Mouse (Mus musculus) liver, postnatal 0 days (tissue): Measurements from ENCODE around the gene Trappc13. TPM values are rescaled to one million over a fixed set of nuclear protein-coding genes. Genes with fewer than 3 reads are reported as not detected.

ENCODE experiments used
- ATAC-seq: fragments of 200-750 bp; cut with Nextera tagmentation; 2 replicates; pipeline ENCODE4 v1.8.0; 2017; ENCODE audit warnings: mild to moderate bottlenecking, moderate library complexity
- DNase-seq: peaks from one replicate; pipeline ENCODE4 v3.0.0-alpha.2; 2016
- H3K27ac ChIP-seq: fragments of 300-500 bp; sonication (generic); 2 replicates; pipeline ENCODE4 v1.5.1; 2014; ENCODE audit warnings: antibody characterized with exemption, moderate library complexity, mild to moderate bottlenecking, low read depth
- H3K27me3 ChIP-seq: fragments of 300-500 bp; sonication (generic); 2 replicates; pipeline ENCODE4 v1.6.1; 2014; ENCODE audit warnings: low read length, control low read depth, mixed read lengths; ENCODE audit not compliant: insufficient read depth
- H3K36me3 ChIP-seq: fragments of 300-500 bp; sonication (generic); replicated peaks from 2 replicates; pipeline ENCODE4 v1.6.1; 2014; ENCODE audit warnings: mild to moderate bottlenecking, control low read depth, low read length, moderate library complexity, mixed read lengths; ENCODE audit not compliant: insufficient read depth
- H3K4me1 ChIP-seq: fragments of 300-500 bp; sonication (generic); 2 replicates; pipeline ENCODE4 v1.6.1; 2014; ENCODE audit warnings: antibody characterized with exemption, mild to moderate bottlenecking, control low read depth; ENCODE audit not compliant: insufficient read depth
- H3K4me2 ChIP-seq: fragments of 300-500 bp; sonication (generic); 2 replicates; pipeline ENCODE4 v1.6.1; 2014; ENCODE audit warnings: low read depth, mild to moderate bottlenecking, low read length, moderate library complexity, mixed read lengths
- H3K4me3 ChIP-seq: fragments of 300-500 bp; sonication (generic); 2 replicates; pipeline ENCODE4 v1.5.1; 2014; ENCODE audit warnings: low read depth, low read length
- H3K9ac ChIP-seq: fragments of 300-500 bp; sonication (generic); replicated peaks from 2 replicates; pipeline ENCODE4 v1.6.1; 2014; ENCODE audit warnings: mild to moderate bottlenecking, moderate library complexity
- H3K9me3 ChIP-seq: fragments of 300-500 bp; sonication (generic); 2 replicates; pipeline ENCODE4 v1.6.1; 2016; ENCODE audit warnings: mild to moderate bottlenecking, control low read depth, low read length, mixed read lengths
- CTCF ChIP-seq: sonication (generic); IDR thresholded peaks from 2 replicates; pipeline ENCODE4 v1.5.1; 2016; ENCODE audit warnings: antibody characterized with exemption, low read depth
- EP300 ChIP-seq: IDR thresholded peaks from 2 replicates; pipeline ENCODE4 v1.6.1; 2016; ENCODE audit warnings: antibody characterized with exemption, low read depth, mild to moderate bottlenecking
- WGBS: fragments of 180-500 bp; shearing (Covaris S2); extraction: QIAGEN DNeasy Blood & Tissue Kit; methylation state at CpG from one replicate; pipeline ENCODE4 v1.1.7; 2014; ENCODE audit not compliant: insufficient replicate concordance; 5-methylcytosine and 5-hydroxymethylcytosine counted together
- polyA plus RNA-seq: library from polyadenylated mRNA; unstranded; fragments of >200 nt; fragmentation: Nextera tagmentation; extraction: Ambion mirVana; gene quantifications from 2 replicates; pipeline ENCODE4 v1.2.1, GENCODE M21; 2015

Trappc13 gene
- polyA plus RNA-seq, 1 experiment from 2014 or later, result 21.5 TPM

- no peaks in the 10 kb centered on the region for H3K9me3 ChIP-seq
- H3K4me1 ChIP-seq, result peaks cover 14% of the 10 kb centered on the region
- H3K4me3 ChIP-seq, result peak within 1 kb of the TSS; percentile 78
- H3K27ac ChIP-seq, result peak within 1 kb of the TSS; percentile 83
- TF ChIP-seq EP300, result no peak
- TF ChIP-seq CTCF, result no peak
- peak; percentile 94 for ATAC-seq
- no peaks in the 10 kb centered on the region for H3K36me3 ChIP-seq
- H3K4me2 ChIP-seq, result peak within 1 kb of the TSS; percentile 99
- no peaks in the 10 kb centered on the region for H3K27me3 ChIP-seq
- peak within 1 kb of the TSS; percentile 80 for H3K9ac ChIP-seq
- WGBS, result 0% methylated on average over 30 of the region's 44 CpGs
- DNase-seq, result peak; percentile 94
Measured at GRCm38 (mm10) chr13:104109288-104109815, 68.9 kb downstream of the Trappc13 start, which contains the start of the genes Nln and Sgtb. Nln (minus strand) TSS chr13:104109614. Sgtb (plus strand) TSS chr13:104109741.

GRCm38 (mm10) chr13:104108651-104109287 is 69.5 kb downstream of the Trappc13 start:
- Histone ChIP-seq H3K4me1 (peaks cover 14% of the 10 kb centered on the region), H3K9me3 (no peaks in the 10 kb centered on the region), H3K27me3 (no peaks in the 10 kb centered on the region), H3K4me3 (peak overlapping the region; percentile 78), H3K27ac (peak overlapping the region; percentile 83), H3K4me2 (peak overlapping the region; percentile 99), H3K9ac (peak overlapping the region; percentile 80), H3K36me3 (no peaks in the 10 kb centered on the region)
- under 1% methylated on average over 24 of the region's 24 CpGs for WGBS
- TF ChIP-seq CTCF (no peak), EP300 (no peak)
- DNase-seq (peak; percentile 19), ATAC-seq (peak; percentile 28; the same call in 1 of the 2 replicates)

GRCm38 (mm10) chr13:104101606-104102235 is 76.5 kb downstream of the Trappc13 start:
- TF ChIP-seq CTCF (no peak), EP300 (no peak)
- no peaks in the 10 kb centered on the region for H3K9me3 ChIP-seq
- no peak overlapping the region for H3K9ac ChIP-seq
- H3K27ac ChIP-seq, result no peak overlapping the region
- no peak for DNase-seq
- ATAC-seq, result no peak
- no peak overlapping the region for H3K4me2 ChIP-seq
- no peaks in the 10 kb centered on the region for H3K36me3 ChIP-seq
- H3K4me3 ChIP-seq, result no peak overlapping the region
- no peaks in the 10 kb centered on the region for H3K27me3 ChIP-seq
- H3K4me1 ChIP-seq, result no peaks in the 10 kb centered on the region
- 72% methylated on average over 5 of the region's 5 CpGs for WGBS

- DNase-seq, result no peak
- ATAC-seq, result no peak
- Histone ChIP-seq H3K36me3 (no peaks in the 10 kb centered on the region), H3K9me3 (no peaks in the 10 kb centered on the region), H3K27ac (no peak overlapping the region), H3K9ac (no peak overlapping the region), H3K4me3 (no peak overlapping the region), H3K27me3 (no peaks in the 10 kb centered on the region), H3K4me1 (no peaks in the 10 kb centered on the region), H3K4me2 (no peak overlapping the region)
- TF ChIP-seq CTCF, result no peak
- TF ChIP-seq EP300, result no peak
- WGBS, result 86% methylated on average over 4 of the region's 4 CpGs
Measured at GRCm38 (mm10) chr13:104100416-104100815, 77.9 kb downstream of the Trappc13 start.

- H3K9me3 ChIP-seq, result no peaks in the 10 kb centered on the region
- no peak overlapping the region for H3K27ac ChIP-seq
- H3K27me3 ChIP-seq, result no peaks in the 10 kb centered on the region
- TF ChIP-seq CTCF (no peak), EP300 (no peak)
- ATAC-seq (no peak), DNase-seq (no peak)
- H3K4me2 ChIP-seq, result no peak overlapping the region
- no peak overlapping the region for H3K9ac ChIP-seq
- H3K4me1 ChIP-seq, result no peaks in the 10 kb centered on the region; the same call in 1 of the 2 replicates
- no peak overlapping the region for H3K4me3 ChIP-seq
- no peaks in the 10 kb centered on the region for H3K36me3 ChIP-seq
- 86% methylated on average over 7 of the region's 7 CpGs for whole genome bisulfite sequencing
Measured at GRCm38 (mm10) chr13:104097190-104097589, 81.1 kb downstream of the Trappc13 start.

- DNase-seq, result no peak
- no peak overlapping the region for H3K27ac ChIP-seq
Measured at GRCm38 (mm10) chr13:104095955-104096354, 82.3 kb downstream of the Trappc13 start.

More at GRCm38 (mm10) chr13:104095955-104096354, 82.3 kb downstream of the Trappc13 start:
- ATAC-seq, result no peak
- Histone ChIP-seq H3K9ac (no peak overlapping the region), H3K4me2 (no peak overlapping the region), H3K4me3 (no peak overlapping the region), H3K36me3 (no peaks in the 10 kb centered on the region), H3K9me3 (no peaks in the 10 kb centered on the region), H3K4me1 (no peaks in the 10 kb centered on the region; the same call in 1 of the 2 replicates), H3K27me3 (no peaks in the 10 kb centered on the region)
- WGBS, result 66% methylated on average over 7 of the region's 7 CpGs
- no peak for TF ChIP-seq EP300
- no peak for TF ChIP-seq CTCF
